Mouse (Mus musculus) hindlimb bud, embryonic 11.5 days (tissue): ENCODE measurements around the gene Asmt.

Experiments
- DNase-seq: peaks from one replicate; pipeline ENCODE4 v3.0.0-alpha.2; 2012; ENCODE audit warnings: low read depth, low spot score; ENCODE audit errors: extremely low spot score

The Asmt gene

DNA sequence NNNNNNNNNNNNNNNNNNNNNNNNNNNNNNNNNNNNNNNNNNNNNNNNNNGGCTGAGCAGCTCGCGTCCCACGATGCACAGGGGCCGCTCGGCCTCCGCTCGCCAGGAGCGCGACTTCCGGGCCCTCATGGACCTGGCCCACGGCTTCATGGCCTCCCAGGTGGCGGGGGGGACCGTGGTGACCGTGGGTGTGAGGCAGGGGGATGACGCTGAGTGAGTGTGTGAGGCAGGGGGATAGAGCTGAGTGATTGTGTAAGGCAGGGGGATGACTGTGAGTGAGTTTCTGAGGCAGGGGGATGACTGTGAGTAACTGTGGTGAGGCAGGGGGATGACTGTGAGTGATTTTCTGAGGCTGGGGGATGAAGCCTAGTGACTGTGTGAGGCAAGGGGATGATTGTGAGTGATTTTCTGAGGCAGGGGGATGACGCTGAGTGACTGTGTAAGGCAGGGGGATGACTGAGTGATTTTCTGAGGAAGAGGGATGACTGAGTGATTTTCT is at the start of gene Asmt:
Asmt (plus strand) TSS at position 51 of the 499 bp plus-strand sequence.
- no peak for DNase-seq

DNA sequence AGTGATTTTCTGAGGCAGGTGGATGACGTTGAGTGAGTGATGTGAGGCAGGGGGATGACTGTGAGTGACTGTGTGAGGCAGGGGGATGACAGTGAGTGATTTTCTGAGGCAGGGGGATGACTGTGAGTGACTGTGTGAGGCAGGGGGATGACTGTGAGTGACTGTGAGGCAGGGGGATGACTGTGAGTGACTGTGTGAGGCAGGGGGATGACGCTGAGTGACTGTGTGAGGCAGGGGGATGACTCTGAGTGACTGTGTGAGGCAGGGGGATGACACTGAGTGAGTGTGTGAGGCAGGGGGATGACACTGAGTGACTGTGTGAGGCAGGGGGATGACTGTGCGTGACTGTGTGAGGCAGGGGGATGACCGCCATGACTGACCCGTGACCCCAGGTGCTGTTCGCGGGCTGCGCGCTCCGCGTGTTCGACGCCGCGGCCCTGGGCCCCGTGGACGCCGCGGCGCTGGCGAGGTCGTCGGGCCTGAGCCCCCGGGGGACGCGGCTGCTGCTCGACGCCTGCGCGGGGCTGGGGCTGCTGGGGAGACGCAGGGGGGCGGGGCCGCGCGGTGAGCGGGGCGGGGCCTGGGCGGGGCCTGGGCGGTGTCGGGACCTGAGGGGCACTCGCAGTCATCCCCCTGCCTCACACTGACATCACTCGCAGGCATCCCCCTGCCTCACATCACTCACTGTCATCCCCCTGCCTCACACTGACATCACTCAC is 948 bp downstream of the Asmt start:
- DNase-seq = no peak

DNA sequence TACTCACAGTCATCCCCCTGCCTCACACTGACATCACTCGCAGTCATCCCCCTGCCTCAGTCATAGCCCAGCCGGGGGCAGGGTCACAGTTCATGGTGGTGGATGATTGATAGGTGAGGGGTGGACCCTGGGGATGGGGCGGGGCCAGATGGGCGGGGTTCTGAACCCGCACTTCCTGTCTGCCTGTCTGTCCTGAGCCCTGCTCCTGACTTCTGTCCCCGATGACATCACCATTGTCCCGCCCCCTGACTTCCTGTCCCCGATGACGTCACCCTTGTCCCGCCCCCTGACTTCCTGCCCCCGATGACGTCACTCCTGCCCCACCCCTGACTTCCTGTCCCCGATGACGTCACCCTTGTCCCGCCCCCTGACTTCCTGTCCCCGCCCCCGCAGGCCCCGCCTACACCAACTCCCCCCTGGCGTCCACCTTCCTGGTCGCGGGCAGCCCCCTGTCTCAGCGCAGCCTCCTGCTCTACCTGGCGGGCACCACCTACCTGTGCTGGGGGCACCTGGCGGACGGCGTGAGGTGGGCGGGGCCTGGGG is 1.9 kb downstream of the Asmt start:
- no peak for DNase-seq

DNA sequence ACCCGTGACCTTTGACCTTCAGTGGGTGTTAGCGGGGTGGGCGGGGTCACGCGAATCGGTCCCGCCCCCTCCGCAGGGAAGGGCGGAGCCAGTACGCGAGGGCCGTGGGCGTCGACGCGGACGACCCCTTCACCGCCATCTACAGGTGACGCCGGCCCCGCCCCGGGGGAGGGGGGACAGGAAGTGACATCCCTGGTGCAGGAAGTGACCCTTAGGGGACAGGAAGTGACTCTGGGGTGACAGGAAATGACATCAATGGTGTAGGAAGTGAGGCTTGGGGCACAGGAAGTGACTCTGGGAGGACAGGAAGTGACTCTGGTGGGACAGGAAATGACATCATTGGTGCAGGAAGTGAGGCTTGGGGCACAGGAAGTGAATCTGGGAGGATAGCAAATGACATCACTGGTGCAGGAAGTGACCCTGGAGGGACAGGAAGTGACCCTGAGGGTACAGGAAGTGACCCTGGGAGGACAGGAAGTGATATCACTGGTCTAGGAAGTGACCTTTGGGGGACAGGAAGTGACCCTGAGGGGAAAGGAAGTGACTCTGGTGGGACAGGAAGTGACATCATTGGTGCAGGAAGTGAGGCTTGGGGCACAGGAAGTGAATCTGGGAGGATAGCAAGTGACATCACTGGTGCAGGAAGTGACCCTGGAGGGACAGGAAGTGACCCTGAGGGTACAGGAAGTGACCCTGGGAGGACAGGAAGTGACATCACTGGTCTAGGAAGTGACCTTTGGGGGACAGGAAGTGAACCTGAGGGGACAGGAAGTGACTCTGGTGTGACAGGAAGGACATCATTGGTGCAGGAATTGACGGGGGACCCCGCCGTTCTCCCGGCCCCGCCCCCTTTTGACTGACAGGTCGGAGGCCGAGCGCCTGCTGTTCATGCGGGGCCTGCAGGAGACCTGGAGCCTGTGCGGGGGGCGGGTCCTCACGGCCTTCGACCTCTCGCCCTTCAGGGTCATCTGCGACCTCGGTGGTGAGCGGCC is 2.7 kb downstream of the Asmt start:
- no peak for DNase-seq

DNA sequence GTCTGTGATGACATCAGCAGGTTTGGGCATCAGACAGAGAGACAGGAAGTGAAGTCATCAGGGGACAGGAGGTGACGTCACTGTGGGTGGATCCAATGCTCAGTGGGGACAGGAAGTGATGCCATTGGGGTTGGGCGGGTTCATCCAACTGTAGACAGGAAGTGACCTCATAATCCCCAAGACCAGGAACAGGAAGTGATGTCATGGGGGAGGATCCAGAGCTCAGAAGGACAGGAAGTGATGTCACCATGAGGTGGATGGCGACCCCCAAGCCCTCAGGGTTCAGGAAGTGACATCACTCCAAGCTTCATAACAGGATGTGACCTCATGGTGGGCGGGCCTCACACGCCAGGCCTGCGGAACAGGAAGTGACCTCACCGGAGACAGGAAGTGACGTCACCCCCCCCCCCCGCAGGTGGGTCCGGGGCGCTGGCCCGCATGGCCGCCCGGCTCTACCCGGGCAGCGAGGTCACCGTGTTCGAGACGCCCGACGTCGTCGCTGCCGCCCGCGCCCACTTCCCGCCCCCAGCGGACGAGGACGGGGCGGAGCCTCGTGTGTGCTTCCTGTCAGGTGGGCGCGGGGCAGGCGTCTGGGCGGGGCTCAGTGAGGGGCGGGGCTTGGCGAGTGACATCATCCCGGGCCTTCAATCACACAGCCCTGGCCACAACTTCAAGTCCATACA is 3.6 kb downstream of the Asmt start:
- DNase-seq = no peak

DNA sequence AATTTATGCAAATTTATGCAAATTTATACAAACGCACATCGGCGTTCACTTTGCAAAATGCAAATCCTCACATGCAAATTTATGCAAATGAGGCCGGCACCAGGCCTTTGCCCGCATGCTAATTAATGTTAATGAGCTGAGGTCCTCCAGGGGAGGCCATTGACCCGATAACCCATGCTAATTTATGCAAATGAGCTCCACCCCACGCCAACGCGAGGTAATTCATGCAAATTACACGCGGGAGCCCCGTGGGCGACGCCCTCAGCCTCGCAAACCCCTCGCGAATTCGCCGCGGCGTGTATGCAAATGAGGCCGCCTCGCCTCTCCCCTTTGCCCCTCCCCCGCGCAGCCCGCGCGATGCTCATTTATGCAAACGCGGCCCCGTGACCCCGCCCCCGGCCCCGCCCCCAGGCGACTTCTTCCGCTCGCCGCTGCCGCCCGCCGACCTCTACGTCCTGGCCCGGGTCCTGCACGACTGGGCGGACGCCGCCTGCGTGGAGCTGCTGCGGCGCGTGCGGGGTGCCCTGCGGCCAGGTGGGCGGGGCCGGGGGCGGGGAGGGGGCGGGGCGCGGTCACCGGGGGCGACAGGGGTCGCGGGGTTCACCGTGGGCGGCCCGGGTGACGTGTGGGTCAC is 4.3 kb downstream of the Asmt start:
- no peak for DNase-seq

DNA sequence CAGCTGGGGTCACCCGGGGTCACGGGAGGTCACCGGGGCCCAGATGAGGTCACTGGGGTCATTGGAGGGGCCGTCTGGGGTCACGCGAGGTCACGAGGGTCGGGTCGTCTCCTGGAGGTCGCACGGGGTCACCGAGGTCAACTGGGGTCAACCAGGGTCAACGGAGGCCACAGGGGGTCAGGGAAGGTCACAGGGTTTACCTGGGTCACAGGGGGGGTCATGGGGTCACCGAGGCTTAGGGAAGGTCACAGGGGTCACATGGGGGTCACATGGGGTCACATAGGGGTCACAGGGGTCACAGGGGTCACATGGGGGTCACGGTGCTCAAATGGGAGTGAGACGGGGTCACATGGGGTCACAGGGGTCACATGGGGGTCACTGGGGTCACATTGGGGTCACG is 4.8 kb downstream of the Asmt start:
- DNase-seq = no peak

DNA sequence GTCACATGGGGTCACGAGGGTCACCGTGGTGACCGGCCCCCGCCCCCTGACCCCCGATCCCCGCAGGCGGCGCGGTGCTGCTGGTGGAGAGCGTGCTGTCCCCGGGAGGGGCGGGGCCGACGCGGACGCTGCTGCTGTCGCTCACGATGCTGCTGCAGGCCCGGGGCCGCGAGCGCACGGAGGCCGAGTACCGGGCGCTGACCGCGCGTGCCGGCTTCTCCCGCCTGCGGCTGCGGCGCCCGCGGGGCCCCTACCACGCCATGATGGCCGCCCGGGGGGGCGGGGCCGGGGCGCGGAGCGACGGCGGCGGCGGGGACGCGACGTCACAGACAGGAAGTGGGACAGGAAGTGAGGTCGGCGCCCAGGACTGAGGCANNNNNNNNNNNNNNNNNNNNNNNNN is 5.2 kb downstream of the Asmt start:
- no peak for DNase-seq
